Mouse (Mus musculus) G1E (cell line): ENCODE data around the gene Wsb2.
A peak's percentile ranks its signal among the peaks of the same experiment; 100 is the strongest.

Experiments
- CTCF ChIP-seq: IDR thresholded peaks from 2 replicates; pipeline ENCODE4 v1.5.1; 2012; ENCODE audit warnings: low read depth, low read length, inconsistent platforms, mixed read lengths
- GATA1 ChIP-seq: IDR thresholded peaks from 2 replicates; pipeline ENCODE4 v1.6.1; 2012; ENCODE audit warnings: borderline replicate concordance, low read length, inconsistent platforms, mixed read lengths
- GATA2 ChIP-seq: IDR thresholded peaks from 2 replicates; pipeline ENCODE4 v1.6.1; 2012; ENCODE audit warnings: low read depth, low read length, inconsistent platforms, borderline replicate concordance
- POLR2AphosphoS5 ChIP-seq: IDR thresholded peaks from 2 replicates; pipeline ENCODE4 v1.6.1; 2012; ENCODE audit warnings: low read depth, low read length, inconsistent platforms; ENCODE audit not compliant: insufficient replicate concordance
- TAL1 ChIP-seq: conservative IDR thresholded peaks from 2 replicates; pipeline ENCODE4 v1.6.1; 2012; ENCODE audit warnings: low read depth, low read length, inconsistent platforms, mixed read lengths

DNA sequence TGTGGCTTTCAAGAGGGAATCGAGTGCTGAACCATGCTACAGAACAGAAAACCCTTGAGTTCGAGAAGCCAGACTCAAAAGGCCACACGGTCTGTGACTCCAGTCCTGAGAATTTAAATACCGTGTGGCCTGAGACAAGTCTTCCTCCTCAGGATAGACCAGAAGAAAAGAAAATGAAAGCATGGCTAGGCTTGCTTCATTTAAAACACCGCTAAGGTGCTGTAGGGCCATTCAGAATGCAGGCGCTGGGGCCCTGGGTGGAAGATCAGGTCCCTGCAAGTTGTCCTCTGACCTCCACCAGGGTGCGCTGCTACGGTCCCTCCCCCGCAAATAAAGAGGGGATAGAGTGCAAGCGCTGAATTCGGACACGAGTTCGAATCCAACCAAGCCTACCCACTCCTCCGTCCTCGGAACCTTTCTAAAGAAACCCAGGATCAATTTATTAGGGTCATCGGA, 31.2 kb downstream of the Wsb2 start:
- TF ChIP-seq CTCF (0 out of 2 replicates have a peak, but pooled peaks have one; percentile 8), TAL1 (no peak), GATA1 (no peak), POLR2AphosphoS5 (no peak), GATA2 (no peak)
